Mouse (Mus musculus) CH12.LX (cell line): ENCODE data around the gene Srgap2.

Experiments
- CTCF ChIP-seq, 2 experiments: IDR thresholded peaks in 1 of 2; conservative IDR thresholded peaks in 1 of 2; 2 replicates each; pipeline ENCODE4 v1.5.1; 2011 to 2012; ENCODE audit warnings: low read depth in 2 of 2, low read length in 2 of 2, improper control_type of control experiment in 1 of 2, inconsistent platforms in 1 of 2, mild to moderate bottlenecking in 1 of 2, moderate library complexity in 1 of 2
- EP300 ChIP-seq: IDR thresholded peaks from 2 replicates; pipeline ENCODE4 v1.6.1; 2011; ENCODE audit warnings: low read length, improper control_type of control experiment
- HCFC1 ChIP-seq: IDR thresholded peaks from 2 replicates; pipeline ENCODE4 v1.6.1; 2012; ENCODE audit warnings: low read depth, mild to moderate bottlenecking, inconsistent platforms, low read length, improper control_type of control experiment
- MAFK ChIP-seq: IDR thresholded peaks from 2 replicates; pipeline ENCODE4 v1.6.1; 2011; ENCODE audit warnings: low read length, improper control_type of control experiment; ENCODE audit not compliant: insufficient replicate concordance
- MEF2A ChIP-seq: IDR thresholded peaks from 2 replicates; pipeline ENCODE4 v1.6.1; 2014; ENCODE audit warnings: low read depth, mild to moderate bottlenecking, inconsistent platforms, low read length, improper control_type of control experiment, borderline replicate concordance
- POLR2A ChIP-seq: IDR thresholded peaks from 2 replicates; pipeline ENCODE4 v1.6.1; 2011; ENCODE audit warnings: low read depth, mild to moderate bottlenecking, improper control_type of control experiment, low read length
- ZC3H11A ChIP-seq: IDR thresholded peaks from 2 replicates; pipeline ENCODE4 v1.6.1; 2012; ENCODE audit warnings: low read depth, mild to moderate bottlenecking, inconsistent platforms, low read length, improper control_type of control experiment

GRCm38 (mm10) chr1:131324816-131325463 lies 202.2 kb downstream of the Srgap2 start:
- TF ChIP-seq ZC3H11A (no peak), HCFC1 (no peak), MEF2A (no peak), CTCF (conservative IDR thresholded peaks at IDR 0.05 in 1 of 2, IDR thresholded peaks at IDR 0.05 in 1 of 2; ENCODE audit: low read depth in 2 of 2, low read length in 2 of 2) (no peak), EP300 (no peak), MAFK (no peak), POLR2A (no peak)
